Mouse (Mus musculus) olfactory bulb, adult 2 months (tissue): ENCODE data around the gene Nkx1-2.

Source experiments
- CTCF ChIP-seq: fragments of 200-500 bp; IDR thresholded peaks from 2 replicates; pipeline ENCODE4 v1.5.1; 2012; ENCODE audit warnings: low read depth, mild to moderate bottlenecking, low read length, moderate library complexity; ENCODE audit not compliant: insufficient read depth
- POLR2A ChIP-seq: fragments of 200-500 bp; IDR thresholded peaks from 2 replicates; pipeline ENCODE4 v1.6.1; 2012; ENCODE audit warnings: mild to moderate bottlenecking, low read depth, low read length, moderate library complexity; ENCODE audit not compliant: insufficient read depth

DNA sequence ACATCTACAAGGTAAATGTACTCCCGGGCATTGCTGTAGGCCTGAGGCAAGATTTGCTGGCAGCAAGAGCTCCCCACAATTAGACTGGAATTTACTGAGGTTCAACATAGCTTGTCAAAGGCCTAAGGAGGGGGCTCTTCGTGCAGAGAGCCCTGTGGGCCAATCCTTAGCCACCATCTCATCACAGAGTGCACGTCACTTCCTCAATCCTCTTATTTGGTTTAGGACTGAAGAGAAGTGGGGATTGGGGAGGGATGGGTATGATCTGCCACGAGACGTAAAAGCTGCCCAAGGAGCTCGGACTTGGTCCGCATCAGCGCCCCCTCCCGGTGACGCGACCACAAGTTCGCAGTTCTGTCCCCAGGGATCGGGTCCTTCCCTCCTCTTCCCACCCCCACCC is 23.8 kb downstream of the Nkx1-2 start:
- TF ChIP-seq POLR2A = no peak; the same call in 1 of the 2 replicates
- TF ChIP-seq CTCF = no peak; the same call in 1 of the 2 replicates
